Mouse (Mus musculus) MEL (cell line): Measurements from ENCODE around the gene Ly6f. TPM values are rescaled to one million over a fixed set of nuclear protein-coding genes. Genes with fewer than 3 reads are reported as not detected.

Experiments
- DNase-seq: peaks from one replicate; pipeline ENCODE4 v3.0.0; 2011; ENCODE audit warnings: low read depth, low spot score
- H3K27ac ChIP-seq: 2 replicates; pipeline ENCODE4 v1.5.1; 2012; ENCODE audit warnings: low read depth, mild to moderate bottlenecking, control low read depth, low read length, moderate library complexity; ENCODE audit not compliant: control insufficient read depth
- H3K27me3 ChIP-seq, 2 experiments: fragments of 150-350 bp in 1 of 2; sonication (generic) in 1 of 2; 2 replicates each; pipeline ENCODE4 v1.6.1; 2012; ENCODE audit warnings: low read length in 2 of 2, mild to moderate bottlenecking in 2 of 2, improper control_type of control experiment in 1 of 2, moderate library complexity in 1 of 2; ENCODE audit not compliant: insufficient read depth in 2 of 2, control insufficient read depth in 1 of 2
- H3K36me3 ChIP-seq, 2 experiments: 2 replicates each; pipeline ENCODE4 v1.6.1; 2012 to 2014; ENCODE audit warnings: low read length in 2 of 2, improper control_type of control experiment in 1 of 2, inconsistent platforms in 1 of 2, mild to moderate bottlenecking in 1 of 2; ENCODE audit not compliant: insufficient read depth in 2 of 2, control insufficient read depth in 1 of 2
- H3K4me1 ChIP-seq, 2 experiments: fragments of 150-350 bp in 1 of 2; sonication (generic) in 1 of 2; 2 replicates each; pipeline ENCODE4 v1.6.1; 2012; ENCODE audit warnings: low read length in 2 of 2, improper control_type of control experiment in 1 of 2, mild to moderate bottlenecking in 1 of 2; ENCODE audit not compliant: insufficient read depth in 2 of 2, control insufficient read depth in 1 of 2
- H3K4me3 ChIP-seq, 2 experiments: fragments of 150-350 bp in 1 of 2; sonication (generic) in 1 of 2; 2 replicates each; pipeline ENCODE4 v1.5.1; 2012; ENCODE audit warnings: low read depth in 2 of 2, low read length in 2 of 2, mild to moderate bottlenecking in 2 of 2, moderate library complexity in 2 of 2, control low read depth in 1 of 2, improper control_type of control experiment in 1 of 2; ENCODE audit not compliant: control insufficient read depth in 1 of 2, insufficient read depth in 1 of 2
- H3K79me2 ChIP-seq: 2 replicates; pipeline ENCODE4 v1.6.1; 2012; ENCODE audit warnings: mild to moderate bottlenecking, low read length, moderate library complexity; ENCODE audit not compliant: control insufficient read depth, poor library complexity, insufficient read depth
- H3K9ac ChIP-seq: 2 replicates; pipeline ENCODE4 v1.6.1; 2012; ENCODE audit warnings: low read depth, mild to moderate bottlenecking, control low read depth, low read length, moderate library complexity; ENCODE audit not compliant: control insufficient read depth, poor library complexity, severe bottlenecking
- H3K9me3 ChIP-seq: fragments of 150-350 bp; sonication (generic); replicated peaks from 2 replicates; pipeline ENCODE4 v1.6.1; 2012; ENCODE audit warnings: mild to moderate bottlenecking, low read length, improper control_type of control experiment, moderate library complexity; ENCODE audit not compliant: insufficient read depth
- BHLHE40 ChIP-seq: IDR thresholded peaks from 2 replicates; pipeline ENCODE4 v1.6.1; 2012; ENCODE audit warnings: low read depth, mild to moderate bottlenecking, inconsistent platforms, low read length, improper control_type of control experiment, borderline replicate concordance
- E2F4 ChIP-seq: IDR thresholded peaks from 2 replicates; pipeline ENCODE4 v1.6.1; 2011; ENCODE audit warnings: low read depth, low read length, improper control_type of control experiment, borderline replicate concordance
- ELF1 ChIP-seq: IDR thresholded peaks from 2 replicates; pipeline ENCODE4 v1.6.1; 2014; ENCODE audit warnings: low read depth, mild to moderate bottlenecking, inconsistent platforms, low read length, improper control_type of control experiment, moderate library complexity
- GABPA ChIP-seq: IDR thresholded peaks from 2 replicates; pipeline ENCODE4 v1.6.1; 2012; ENCODE audit warnings: low read depth, mild to moderate bottlenecking, inconsistent platforms, low read length, improper control_type of control experiment, moderate library complexity
- JUND ChIP-seq: IDR thresholded peaks from 2 replicates; pipeline ENCODE4 v1.6.1; 2011; ENCODE audit warnings: low read depth, mild to moderate bottlenecking, improper control_type of control experiment, low read length
- MAX ChIP-seq: IDR thresholded peaks from 2 replicates; pipeline ENCODE4 v1.6.1; 2011; ENCODE audit warnings: low read length, improper control_type of control experiment
- MAZ ChIP-seq: IDR thresholded peaks from 2 replicates; pipeline ENCODE4 v1.6.1; 2012; ENCODE audit warnings: low read depth, mild to moderate bottlenecking, inconsistent platforms, low read length, improper control_type of control experiment
- MEF2A ChIP-seq: IDR thresholded peaks from 2 replicates; pipeline ENCODE4 v1.6.1; 2014; ENCODE audit warnings: low read depth, mild to moderate bottlenecking, inconsistent platforms, low read length, improper control_type of control experiment; ENCODE audit not compliant: poor library complexity, insufficient replicate concordance, severe bottlenecking; ENCODE audit errors: extremely low read depth
- NRF1 ChIP-seq: IDR thresholded peaks from 2 replicates; pipeline ENCODE4 v1.6.1; 2014; ENCODE audit warnings: low read depth, mild to moderate bottlenecking, inconsistent platforms, low read length, improper control_type of control experiment, moderate library complexity; ENCODE audit not compliant: poor library complexity, insufficient read depth, severe bottlenecking
- POLR2A ChIP-seq, 2 experiments: IDR thresholded peaks; 2 replicates each; pipeline ENCODE4 v1.6.1; 2011 to 2012; ENCODE audit warnings: low read length in 2 of 2, mild to moderate bottlenecking in 2 of 2, control low read depth in 1 of 2, improper control_type of control experiment in 1 of 2, low read depth in 1 of 2, moderate library complexity in 1 of 2; ENCODE audit not compliant: control insufficient read depth in 1 of 2, insufficient read depth in 1 of 2, poor library complexity in 1 of 2
- POLR2AphosphoS2 ChIP-seq: IDR thresholded peaks from 2 replicates; pipeline ENCODE4 v1.6.1; 2011; ENCODE audit warnings: low read length, improper control_type of control experiment
- POLR2AphosphoS5 ChIP-seq: IDR thresholded peaks from 2 replicates; pipeline ENCODE4 v1.6.1; 2012; ENCODE audit warnings: low read depth, borderline replicate concordance, mild to moderate bottlenecking, inconsistent platforms, low read length, moderate library complexity, mixed read lengths
- RCOR1 ChIP-seq: IDR thresholded peaks from 2 replicates; pipeline ENCODE4 v1.6.1; 2012; ENCODE audit warnings: low read depth, mild to moderate bottlenecking, inconsistent platforms, low read length, improper control_type of control experiment
- SIN3A ChIP-seq: IDR thresholded peaks from 2 replicates; pipeline ENCODE4 v1.6.1; 2012; ENCODE audit warnings: low read length, improper control_type of control experiment, inconsistent platforms
- SMC3 ChIP-seq: IDR thresholded peaks from 2 replicates; pipeline ENCODE4 v1.6.1; 2011; ENCODE audit warnings: low read depth, low read length, improper control_type of control experiment
- UBTF ChIP-seq: IDR thresholded peaks from 2 replicates; pipeline ENCODE4 v1.6.1; 2012; ENCODE audit warnings: low read depth, mild to moderate bottlenecking, inconsistent platforms, low read length, improper control_type of control experiment, moderate library complexity, borderline replicate concordance; ENCODE audit not compliant: insufficient read depth
- USF1 ChIP-seq: IDR thresholded peaks from 2 replicates; pipeline ENCODE4 v1.6.1; 2014; ENCODE audit warnings: low read depth, mild to moderate bottlenecking, inconsistent platforms, low read length, improper control_type of control experiment, moderate library complexity
- USF2 ChIP-seq, 2 experiments: IDR thresholded peaks; 2 replicates each; pipeline ENCODE4 v1.6.1; 2011 to 2012; ENCODE audit warnings: improper control_type of control experiment in 2 of 2, low read length in 2 of 2, borderline replicate concordance in 1 of 2, inconsistent platforms in 1 of 2, low read depth in 1 of 2, mild to moderate bottlenecking in 1 of 2; ENCODE audit not compliant: insufficient read depth in 1 of 2
- ZC3H11A ChIP-seq: IDR thresholded peaks from 2 replicates; pipeline ENCODE4 v1.6.1; 2012; ENCODE audit warnings: low read depth, mild to moderate bottlenecking, inconsistent platforms, low read length, improper control_type of control experiment
- ZKSCAN1 ChIP-seq: IDR thresholded peaks from 2 replicates; pipeline ENCODE4 v1.6.1; 2012; ENCODE audit warnings: low read depth, mild to moderate bottlenecking, inconsistent platforms, low read length, improper control_type of control experiment, moderate library complexity
- ZMIZ1 ChIP-seq: IDR thresholded peaks from 2 replicates; pipeline ENCODE4 v1.6.1; 2012; ENCODE audit warnings: low read depth, mild to moderate bottlenecking, inconsistent platforms, low read length, improper control_type of control experiment, moderate library complexity
- polyA plus RNA-seq, 2 experiments: library from polyadenylated mRNA; stranded (reverse) in 1 of 2; unstranded in 1 of 2; fragments of >175 nt in 1 of 2; fragments of >200 nt in 1 of 2; gene quantifications; 2 replicates each; pipeline versions ENCODE4 v1.2.1 to v1.2.4; 2012; ENCODE audit warnings: low replicate concordance in 2 of 2, low read depth in 1 of 2; ENCODE audit not compliant: insufficient read length in 2 of 2, insufficient read depth in 1 of 2, missing spikeins in 1 of 2
- total RNA-seq: library from RNA; depleted of rRNA; stranded (reverse); fragments of 300-350 nt; gene quantifications from 2 replicates; pipeline ENCODE4 v1.2.3, GENCODE M21; 2012

Gene Ly6f
- total and polyA plus RNA-seq, 3 experiments = not detected

- no peak for TF ChIP-seq USF2 (IDR thresholded peaks at IDR 0.05; ENCODE audit: borderline replicate concordance in 1 of 2, insufficient read depth in 1 of 2, low read depth in 1 of 2, low read length in 2 of 2)
- no peak for TF ChIP-seq POLR2AphosphoS5
- TF ChIP-seq MAZ = no peak
- no peak for TF ChIP-seq SIN3A
- no peak for TF ChIP-seq BHLHE40
- no peak for TF ChIP-seq E2F4
- no peak for TF ChIP-seq RCOR1
- TF ChIP-seq UBTF = no peak
- no peaks in the 10 kb centered on the region for H3K27me3 ChIP-seq
- H3K27ac ChIP-seq = no peak overlapping the region
- no peak overlapping the region for H3K4me3 ChIP-seq
- no peak overlapping the region for H3K9ac ChIP-seq
- no peak for DNase-seq
- H3K79me2 ChIP-seq = no peaks in the 10 kb centered on the region
- no peaks in the 10 kb centered on the region for H3K9me3 ChIP-seq
- H3K36me3 ChIP-seq = no peaks in the 10 kb centered on the region
- no peaks in the 10 kb centered on the region for H3K4me1 ChIP-seq
These were observed 25.2 kb upstream of the Ly6f start for GRCm38 (mm10) chr15:75242756-75243640.

DNA sequence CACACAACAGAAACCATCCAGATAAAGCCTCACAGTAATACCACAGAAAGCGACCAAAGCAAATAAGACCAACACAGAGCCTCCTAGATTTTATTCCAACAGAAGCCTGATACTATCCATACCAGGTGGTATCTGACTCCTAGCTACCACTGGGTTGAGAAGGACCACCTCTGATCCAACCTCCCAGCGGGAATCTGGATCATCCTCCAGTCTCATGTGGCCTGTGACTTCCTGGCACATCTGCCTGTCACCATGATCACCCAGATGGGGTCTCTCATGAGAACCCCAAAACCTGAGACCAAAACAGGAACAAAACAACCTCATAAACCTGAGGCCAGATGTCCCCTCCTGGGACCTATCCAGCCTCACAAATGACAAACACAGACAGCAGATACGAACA lies 13.6 kb upstream of the Ly6f start:
- no peak overlapping the region for H3K9ac ChIP-seq
- H3K79me2 ChIP-seq = no peaks in the 10 kb centered on the region
- H3K4me3 ChIP-seq = no peak overlapping the region
- H3K27me3 ChIP-seq = no peaks in the 10 kb centered on the region
- H3K4me1 ChIP-seq = no peaks in the 10 kb centered on the region
- H3K27ac ChIP-seq = no peak overlapping the region
- H3K9me3 ChIP-seq = no peaks in the 10 kb centered on the region
- TF ChIP-seq MEF2A = no peak
- TF ChIP-seq ZC3H11A = no peak
- TF ChIP-seq POLR2A (IDR thresholded peaks at IDR 0.05; ENCODE audit: control insufficient read depth in 1 of 2, insufficient read depth in 1 of 2, low read depth in 1 of 2, low read length in 2 of 2, poor library complexity in 1 of 2) = no peak
- TF ChIP-seq SMC3 = no peak
- no peak for TF ChIP-seq MAZ
- no peak for TF ChIP-seq ZKSCAN1
- TF ChIP-seq MAX = no peak
- no peak for TF ChIP-seq ZMIZ1
- no peak for TF ChIP-seq ELF1
- no peak for TF ChIP-seq GABPA
- no peak for TF ChIP-seq NRF1
- TF ChIP-seq POLR2AphosphoS2 = no peak
- TF ChIP-seq JUND = no peak
- TF ChIP-seq USF1 = no peak
- no peak for DNase-seq
- H3K36me3 ChIP-seq = no peaks in the 10 kb centered on the region
